Mouse (Mus musculus): ENCODE measurements around the gene Tpcn2. TPM values are rescaled to one million over a fixed set of nuclear protein-coding genes. Genes with fewer than 3 reads are reported as not detected.

Tpcn2 gene
- total and polyA plus RNA-seq, 2 experiments = 1.9 to 5.0 TPM

GRCm38 (mm10) chr7:145182388-145182787, 101.4 kb downstream of the Tpcn2 start:
- Histone ChIP-seq H3K27ac (replicated peaks; ENCODE audit: insufficient read depth, low read depth, low read length) (no peak overlapping the region), H3K4me3 (ENCODE audit: insufficient read depth, low read depth, low read length) (no peak overlapping the region), H3K36me3 (ENCODE audit: control insufficient read depth, insufficient read depth, low read length) (no peaks in the 10 kb centered on the region), H3K79me2 (ENCODE audit: control insufficient read depth, insufficient read depth, low read length) (no peaks in the 10 kb centered on the region), H3K27me3 (ENCODE audit: control insufficient read depth, insufficient read depth, low read length) (peaks cover 2% of the 10 kb centered on the region; the same call in 1 of the 2 replicates), H3K4me1 (ENCODE audit: control insufficient read depth, insufficient read depth, low read length) (no peaks in the 10 kb centered on the region), H3K9ac (ENCODE audit: low read depth, low read length) (no peak overlapping the region)
- 69% methylated on average over 4 of the region's 4 CpGs for WGBS
- no peak for DNase-seq (ENCODE audit: extremely low read depth, low read depth, low spot score)
- no peak for TF ChIP-seq CTCF (IDR thresholded peaks at IDR 0.05; ENCODE audit: low read depth, low read length)
- no peak for TF ChIP-seq POLR2A (IDR thresholded peaks at IDR 0.05; ENCODE audit: extremely low read depth, insufficient read depth, low read length)

- Histone ChIP-seq H3K79me2 (ENCODE audit: control insufficient read depth, insufficient read depth, low read length) (no peaks in the 10 kb centered on the region), H3K4me1 (ENCODE audit: control insufficient read depth, insufficient read depth, low read length) (no peaks in the 10 kb centered on the region), H3K9ac (ENCODE audit: low read depth, low read length) (no peak overlapping the region), H3K4me3 (ENCODE audit: insufficient read depth, low read depth, low read length) (no peak overlapping the region), H3K27me3 (ENCODE audit: control insufficient read depth, insufficient read depth, low read length) (peaks cover 2% of the 10 kb centered on the region; the same call in 1 of the 2 replicates), H3K27ac (replicated peaks; ENCODE audit: insufficient read depth, low read depth, low read length) (no peak overlapping the region), H3K36me3 (ENCODE audit: control insufficient read depth, insufficient read depth, low read length) (no peaks in the 10 kb centered on the region)
- WGBS = 83% methylated on average over 11 of the region's 11 CpGs
- TF ChIP-seq CTCF (IDR thresholded peaks at IDR 0.05; ENCODE audit: low read depth, low read length) (no peak), POLR2A (IDR thresholded peaks at IDR 0.05; ENCODE audit: extremely low read depth, insufficient read depth, low read length) (no peak)
- DNase-seq (ENCODE audit: extremely low read depth, low read depth, low spot score) = no peak
Measured at GRCm38 (mm10) chr7:145181376-145182034, 102.3 kb downstream of the Tpcn2 start.

GRCm38 (mm10) chr7:145179691-145180091, 104.1 kb downstream of the Tpcn2 start:
- 72% methylated on average over 5 of the region's 5 CpGs for WGBS
- TF ChIP-seq POLR2A (IDR thresholded peaks at IDR 0.05; ENCODE audit: extremely low read depth, insufficient read depth, low read length) (no peak), CTCF (IDR thresholded peaks at IDR 0.05; ENCODE audit: low read depth, low read length) (no peak)
- Histone ChIP-seq H3K4me1 (ENCODE audit: control insufficient read depth, insufficient read depth, low read length) (no peaks in the 10 kb centered on the region), H3K9ac (ENCODE audit: low read depth, low read length) (no peak overlapping the region), H3K79me2 (ENCODE audit: control insufficient read depth, insufficient read depth, low read length) (no peaks in the 10 kb centered on the region), H3K27me3 (ENCODE audit: control insufficient read depth, insufficient read depth, low read length) (peaks cover 2% of the 10 kb centered on the region; the same call in 1 of the 2 replicates), H3K27ac (replicated peaks; ENCODE audit: insufficient read depth, low read depth, low read length) (no peak overlapping the region), H3K36me3 (ENCODE audit: control insufficient read depth, insufficient read depth, low read length) (no peaks in the 10 kb centered on the region), H3K4me3 (ENCODE audit: insufficient read depth, low read depth, low read length) (no peak overlapping the region)
- no peak for DNase-seq (ENCODE audit: extremely low read depth, low read depth, low spot score)

GRCm38 (mm10) chr7:145176750-145177589, 106.8 kb downstream of the Tpcn2 start:
- Histone ChIP-seq H3K36me3 (ENCODE audit: control insufficient read depth, insufficient read depth, low read length) (no peaks in the 10 kb centered on the region), H3K27ac (replicated peaks; ENCODE audit: insufficient read depth, low read depth, low read length) (no peak overlapping the region), H3K9ac (ENCODE audit: low read depth, low read length) (no peak overlapping the region), H3K79me2 (ENCODE audit: control insufficient read depth, insufficient read depth, low read length) (no peaks in the 10 kb centered on the region), H3K4me1 (ENCODE audit: control insufficient read depth, insufficient read depth, low read length) (no peaks in the 10 kb centered on the region), H3K27me3 (ENCODE audit: control insufficient read depth, insufficient read depth, low read length) (peaks cover 2% of the 10 kb centered on the region; the same call in 1 of the 2 replicates), H3K4me3 (ENCODE audit: insufficient read depth, low read depth, low read length) (no peak overlapping the region)
- TF ChIP-seq POLR2A (IDR thresholded peaks at IDR 0.05; ENCODE audit: extremely low read depth, insufficient read depth, low read length) (no peak), CTCF (IDR thresholded peaks at IDR 0.05; ENCODE audit: low read depth, low read length) (no peak)
- no peak for DNase-seq (ENCODE audit: extremely low read depth, low read depth, low spot score)
- 76% methylated on average over 15 of the region's 15 CpGs for whole genome bisulfite sequencing

GRCm38 (mm10) chr7:145173563-145173962, 110.2 kb downstream of the Tpcn2 start:
- TF ChIP-seq POLR2A (IDR thresholded peaks at IDR 0.05; ENCODE audit: extremely low read depth, insufficient read depth, low read length) = no peak
- TF ChIP-seq CTCF (IDR thresholded peaks at IDR 0.05; ENCODE audit: low read depth, low read length) = no peak
- 75% methylated on average over 15 of the region's 15 CpGs for WGBS
- no peaks in the 10 kb centered on the region for H3K4me1 ChIP-seq (ENCODE audit: control insufficient read depth, insufficient read depth, low read length)
- H3K27me3 ChIP-seq (ENCODE audit: control insufficient read depth, insufficient read depth, low read length) = no peaks in the 10 kb centered on the region; the same call in 1 of the 2 replicates
- H3K4me3 ChIP-seq (ENCODE audit: insufficient read depth, low read depth, low read length) = no peak overlapping the region
- H3K36me3 ChIP-seq (ENCODE audit: control insufficient read depth, insufficient read depth, low read length) = no peaks in the 10 kb centered on the region
- no peak overlapping the region for H3K27ac ChIP-seq (replicated peaks; ENCODE audit: insufficient read depth, low read depth, low read length)
- H3K9ac ChIP-seq (ENCODE audit: low read depth, low read length) = no peak overlapping the region
- no peak for DNase-seq (ENCODE audit: extremely low read depth, low read depth, low spot score)
- H3K79me2 ChIP-seq (ENCODE audit: control insufficient read depth, insufficient read depth, low read length) = no peaks in the 10 kb centered on the region
